Comparison of ENCODE assay signal across 8 mouse cellular contexts in genomic region chr11:68531066-68531806, GRCm38 (mm10). TPM values are rescaled to one million over a fixed set of nuclear protein-coding genes. Genes with fewer than 3 reads are reported as not detected.
DNase-seq lines count a peak whose midpoint lies in the region; ATAC-seq and TF ChIP-seq lines count a peak whose summit lies in the region.

No protein-coding gene starts in this region.

- WGBS in kidney, adult 2 months, result 31% methylated on average over 16 of the region's 16 CpGs
- WGBS in limb, embryonic 11.5 days, result 21% methylated on average over 16 of the region's 16 CpGs
- 22% methylated on average over 16 of the region's 16 CpGs for WGBS in stomach, embryonic 14.5 days

- H3K4me3 ChIP-seq in kidney, adult 2 months (ENCODE audit: insufficient read depth, low read depth, low read length), result no peak overlapping the region
- H3K4me3 ChIP-seq in cortical plate, adult 2 months (ENCODE audit: insufficient read depth, low read length), result no peak overlapping the region
- no peak overlapping the region for H3K4me3 ChIP-seq in limb, embryonic 11.5 days (ENCODE audit: low read depth, low read length)
- H3K4me3 ChIP-seq in stomach, embryonic 14.5 days (ENCODE audit: low read depth, low read length), result no peak overlapping the region

- no peak for TF ChIP-seq POLR2A in kidney, adult 2 months (IDR thresholded peaks at IDR 0.05; ENCODE audit: low read depth, low read length)
- TF ChIP-seq POLR2A in cortical plate, adult 2 months (IDR thresholded peaks at IDR 0.05; ENCODE audit: extremely low read depth, insufficient read depth, low read length), result no peak

- H3K4me1 ChIP-seq in kidney, adult 2 months (ENCODE audit: control insufficient read depth, insufficient read depth, low read length), result no peaks in the 10 kb centered on the region
- peaks cover 6% of the 10 kb centered on the region for H3K4me1 ChIP-seq in cortical plate, adult 2 months (ENCODE audit: control insufficient read depth, insufficient read depth, low read length)
- H3K4me1 ChIP-seq in limb, embryonic 11.5 days (ENCODE audit: control insufficient read depth, insufficient read depth, low read length), result no peaks in the 10 kb centered on the region
- no peaks in the 10 kb centered on the region for H3K4me1 ChIP-seq in stomach, embryonic 14.5 days (ENCODE audit: control insufficient read depth, insufficient read depth, low read length)

- no peaks in the 10 kb centered on the region for H3K36me3 ChIP-seq in kidney, adult 2 months (ENCODE audit: control insufficient read depth, insufficient read depth, low read length)
- H3K36me3 ChIP-seq in limb, embryonic 11.5 days (ENCODE audit: control insufficient read depth, insufficient read depth, low read length), result no peaks in the 10 kb centered on the region
- no peaks in the 10 kb centered on the region for H3K36me3 ChIP-seq in stomach, embryonic 14.5 days (ENCODE audit: control insufficient read depth, insufficient read depth, low read length)

- no peaks in the 10 kb centered on the region for H3K9me3 ChIP-seq in limb, embryonic 11.5 days (ENCODE audit: control insufficient read depth, low read length)
- H3K9me3 ChIP-seq in stomach, embryonic 14.5 days (ENCODE audit: control insufficient read depth, low read depth, low read length), result no peaks in the 10 kb centered on the region

- TF ChIP-seq CTCF in kidney, adult 2 months (conservative IDR thresholded peaks at IDR 0.05; ENCODE audit: insufficient read depth, insufficient read length, low read depth, low read length), result peak; percentile 45
- peak; percentile 71 for TF ChIP-seq CTCF in cortical plate, adult 2 months (IDR thresholded peaks at IDR 0.05; ENCODE audit: extremely low read depth, insufficient read depth, low read length)

- H3K27ac ChIP-seq in kidney, adult 2 months (ENCODE audit: insufficient read depth, low read depth, low read length), result no peak overlapping the region
- no peak overlapping the region for H3K27ac ChIP-seq in cortical plate, adult 2 months (ENCODE audit: insufficient read depth, low read length)
- no peak overlapping the region for H3K27ac ChIP-seq in limb, embryonic 11.5 days (replicated peaks; ENCODE audit: low read depth, low read length)
- no peak overlapping the region for H3K27ac ChIP-seq in stomach, embryonic 14.5 days (ENCODE audit: low read length)

- no peaks in the 10 kb centered on the region for H3K27me3 ChIP-seq in kidney, adult 2 months (replicated peaks; ENCODE audit: control insufficient read depth, insufficient read depth, low read length)
- no peaks in the 10 kb centered on the region for H3K27me3 ChIP-seq in limb, embryonic 11.5 days (ENCODE audit: control insufficient read depth, insufficient read depth, low read length)
- no peaks in the 10 kb centered on the region for H3K27me3 ChIP-seq in stomach, embryonic 14.5 days (ENCODE audit: control insufficient read depth, insufficient read depth, low read length)

- peak; percentile 60 to 71; a peak in 2 of 4 replicates for ATAC-seq in hematopoietic stem cell, adult 5-6 weeks (replicated peaks in 1 of 2; ENCODE audit: insufficient read depth in 1 of 2, low FRiP score in 2 of 2, low TSS enrichment in 1 of 2, low read depth in 1 of 2, poor library complexity in 2 of 2, severe bottlenecking in 2 of 2)
- ATAC-seq in limb, embryonic 11.5 days (ENCODE audit: insufficient number of reproducible peaks, low FRiP score, low TSS enrichment, low read depth), result no peak
- peak; percentile 28; the same call in 1 of the 2 replicates for ATAC-seq in stomach, embryonic 14.5 days (ENCODE audit: insufficient number of reproducible peaks, insufficient read depth, low FRiP score, low read depth)
- ATAC-seq in erythroid progenitor cell, adult 5-6 weeks (replicated peaks; ENCODE audit: low FRiP score, poor library complexity, severe bottlenecking), result no peak

- no peak overlapping the region for H3K9ac ChIP-seq in limb, embryonic 11.5 days (ENCODE audit: low read length)
- 0 out of 2 replicates have a peak overlapping the region, but pooled peaks have one; percentile 7 for H3K9ac ChIP-seq in stomach, embryonic 14.5 days (replicated peaks; ENCODE audit: low read depth, low read length)

- H3K4me2 ChIP-seq in limb, embryonic 11.5 days (ENCODE audit: low read depth, severe bottlenecking), result no peak overlapping the region
- no peak overlapping the region for H3K4me2 ChIP-seq in stomach, embryonic 14.5 days (replicated peaks; ENCODE audit: low read depth, low read length)

- peak; percentile 35 for DNase-seq in kidney, adult 2 months
- DNase-seq in kidney, adult 11 months, result no peak
- peak; percentile 60 for DNase-seq in R1 (ENCODE audit: low read depth, low spot score)
- peak; percentile 60 for DNase-seq in limb, embryonic 11.5 days (ENCODE audit: low spot score)

RNA-seq across cellular contexts. Expression of gene Mfsd6l, which starts 24.8 kb away (rescaled TPM):
- polyA plus RNA-seq in kidney, adult 2 months (2012; rRNA removed), result 2.2 and 2.3 TPM in 2 replicates
- polyA plus RNA-seq in cortical plate, adult 2 months (2012; rRNA removed), result 0.08 TPM in 2 replicates
- not detected in 2 replicates for total RNA-seq in hematopoietic stem cell, adult 5-6 weeks (2017)
- not detected in 2 replicates for polyA plus RNA-seq in limb, embryonic 11.5 days (2014; fragmentation: Nextera tagmentation; extraction: Ambion mirVana)
- polyA plus RNA-seq in stomach, embryonic 14.5 days (2014; fragmentation: Nextera tagmentation; extraction: Ambion mirVana), result 1.3 and 1.4 TPM in 2 replicates
- total RNA-seq in erythroid progenitor cell, adult 5-6 weeks (2015; ENCODE audit: low replicate concordance), result not detected in 2 replicates
- not detected in 2 replicates for total RNA-seq in erythroid progenitor cell, adult 5-6 weeks (2017; ENCODE audit: low replicate concordance)

RNA-seq across cellular contexts. Expression of gene Pik3r6, which starts 28.4 kb away (rescaled TPM):
- 3.8 and 4.3 TPM in 2 replicates for polyA plus RNA-seq in kidney, adult 2 months (2012; rRNA removed)
- polyA plus RNA-seq in cortical plate, adult 2 months (2012; rRNA removed), result 3.8 and 4.4 TPM in 2 replicates
- 0.40 and 6.9 TPM in 2 replicates for total RNA-seq in hematopoietic stem cell, adult 5-6 weeks (2017)
- polyA plus RNA-seq in limb, embryonic 11.5 days (2014; fragmentation: Nextera tagmentation; extraction: Ambion mirVana), result 1.3 and 1.6 TPM in 2 replicates
- polyA plus RNA-seq in stomach, embryonic 14.5 days (2014; fragmentation: Nextera tagmentation; extraction: Ambion mirVana), result 4.1 and 4.9 TPM in 2 replicates
- total RNA-seq in erythroid progenitor cell, adult 5-6 weeks (2015; ENCODE audit: low replicate concordance), result 1.7 and 5.8 TPM in 2 replicates
- total RNA-seq in erythroid progenitor cell, adult 5-6 weeks (2017; ENCODE audit: low replicate concordance), result 0.90 and 1.5 TPM in 2 replicates

RNA-seq across cellular contexts. Expression of gene Ccdc42, which starts 55.6 kb away (rescaled TPM):
- 0.33 TPM in 1 of 2 replicates, not detected in the other for polyA plus RNA-seq in kidney, adult 2 months (2012; rRNA removed)
- 0.36 and 0.92 TPM in 2 replicates for polyA plus RNA-seq in cortical plate, adult 2 months (2012; rRNA removed)
- total RNA-seq in hematopoietic stem cell, adult 5-6 weeks (2017), result not detected in 2 replicates
- 1.0 and 1.4 TPM in 2 replicates for polyA plus RNA-seq in limb, embryonic 11.5 days (2014; fragmentation: Nextera tagmentation; extraction: Ambion mirVana)
- 0.34 TPM in 1 of 2 replicates, not detected in the other for polyA plus RNA-seq in stomach, embryonic 14.5 days (2014; fragmentation: Nextera tagmentation; extraction: Ambion mirVana)
- not detected in 2 replicates for total RNA-seq in erythroid progenitor cell, adult 5-6 weeks (2015; ENCODE audit: low replicate concordance)
- not detected in 2 replicates for total RNA-seq in erythroid progenitor cell, adult 5-6 weeks (2017; ENCODE audit: low replicate concordance)

Comparison
In these comparisons a context has a peak if more than half of its experiments do, and no peak if none do; other contexts are left out.
1. ATAC-seq: peak in hematopoietic stem cell, adult 5-6 weeks (2 of 2) and stomach, embryonic 14.5 days (single experiment); none in limb, embryonic 11.5 days (single experiment) and erythroid progenitor cell, adult 5-6 weeks (single experiment).